Mouse (Mus musculus): Measurements from ENCODE around the gene Necab2. TPM values are rescaled to one million over a fixed set of nuclear protein-coding genes. Genes with fewer than 3 reads are reported as not detected.

Gene Necab2
- total RNA-seq, 2 experiments from 2014 or later: not detected

GRCm38 (mm10) chr8:119446990-119447780 lies 666 bp downstream of the Necab2 start:
- no peak for ATAC-seq (replicated peaks; ENCODE audit: poor library complexity, severe bottlenecking)

GRCm38 (mm10) chr8:119447781-119448170 lies 1.3 kb downstream of the Necab2 start:
- ATAC-seq (replicated peaks; ENCODE audit: poor library complexity, severe bottlenecking): no peak

- no peak for ATAC-seq (replicated peaks; ENCODE audit: poor library complexity, severe bottlenecking)
These were observed 3.1 kb downstream of the Necab2 start for GRCm38 (mm10) chr8:119449627-119450026.

GRCm38 (mm10) chr8:119451131-119451530 lies 4.6 kb downstream of the Necab2 start:
- no peak for ATAC-seq (replicated peaks; ENCODE audit: poor library complexity, severe bottlenecking)

GRCm38 (mm10) chr8:119452919-119453318 lies 6.4 kb downstream of the Necab2 start:
- no peak for ATAC-seq (replicated peaks; ENCODE audit: poor library complexity, severe bottlenecking)

GRCm38 (mm10) chr8:119456045-119456444 lies 9.5 kb downstream of the Necab2 start:
- ATAC-seq (replicated peaks; ENCODE audit: poor library complexity, severe bottlenecking): no peak

GRCm38 (mm10) chr8:119459724-119460123 lies 13.2 kb downstream of the Necab2 start:
- no peak for ATAC-seq (replicated peaks; ENCODE audit: poor library complexity, severe bottlenecking)

- no peak for ATAC-seq (replicated peaks; ENCODE audit: poor library complexity, severe bottlenecking)
These were observed 14.8 kb downstream of the Necab2 start for GRCm38 (mm10) chr8:119461356-119461755.

- ATAC-seq (replicated peaks; ENCODE audit: poor library complexity, severe bottlenecking): no peak
These were observed 17.2 kb downstream of the Necab2 start for GRCm38 (mm10) chr8:119463709-119464108.

- no peak for ATAC-seq (replicated peaks; ENCODE audit: poor library complexity, severe bottlenecking)
These were observed 19.6 kb downstream of the Necab2 start for GRCm38 (mm10) chr8:119466105-119466504.

GRCm38 (mm10) chr8:119466794-119467193 lies 20.3 kb downstream of the Necab2 start:
- no peak for ATAC-seq (replicated peaks; ENCODE audit: poor library complexity, severe bottlenecking)

GRCm38 (mm10) chr8:119468091-119468490 lies 21.6 kb downstream of the Necab2 start:
- no peak for ATAC-seq (replicated peaks; ENCODE audit: poor library complexity, severe bottlenecking)

- no peak for ATAC-seq (replicated peaks; ENCODE audit: poor library complexity, severe bottlenecking)
These were observed 32.2 kb downstream of the Necab2 start for GRCm38 (mm10) chr8:119478684-119479083.

- ATAC-seq (replicated peaks; ENCODE audit: poor library complexity, severe bottlenecking): no peak
These were observed 37.8 kb downstream of the Necab2 start for GRCm38 (mm10) chr8:119484145-119484896.

- no peak for ATAC-seq (replicated peaks; ENCODE audit: poor library complexity, severe bottlenecking)
These were observed 40.6 kb downstream of the Necab2 start for GRCm38 (mm10) chr8:119487093-119487492.

- ATAC-seq (replicated peaks; ENCODE audit: poor library complexity, severe bottlenecking): peak; percentile 59; the same call in 1 of the 2 replicates
These were observed 50.3 kb downstream of the Necab2 start for GRCm38 (mm10) chr8:119496848-119497247.

- ATAC-seq (replicated peaks; ENCODE audit: poor library complexity, severe bottlenecking): no peak
These were observed 53.3 kb downstream of the Necab2 start for GRCm38 (mm10) chr8:119499836-119500235.

- no peak for ATAC-seq (replicated peaks; ENCODE audit: poor library complexity, severe bottlenecking)
These were observed 55.1 kb downstream of the Necab2 start, which contains the start of gene Slc38a8 for GRCm38 (mm10) chr8:119501598-119501997. Slc38a8 (minus strand) TSS chr8:119501698.

GRCm38 (mm10) chr8:119502111-119502510 lies 55.6 kb downstream of the Necab2 start:
- ATAC-seq (replicated peaks; ENCODE audit: poor library complexity, severe bottlenecking): no peak

GRCm38 (mm10) chr8:119503191-119503767 lies 56.8 kb downstream of the Necab2 start:
- no peak for ATAC-seq (replicated peaks; ENCODE audit: poor library complexity, severe bottlenecking)

GRCm38 (mm10) chr8:119505488-119505887 lies 59.0 kb downstream of the Necab2 start:
- no peak for ATAC-seq (replicated peaks; ENCODE audit: poor library complexity, severe bottlenecking)
